Mouse (Mus musculus) limb, embryonic 14.5 days (tissue): ENCODE measurements around the gene Cdc37. TPM values are rescaled to one million over a fixed set of nuclear protein-coding genes. Genes with fewer than 3 reads are reported as not detected.
A peak's percentile ranks its signal among the peaks of the same experiment; 100 is the strongest.

ENCODE experiments used
- ATAC-seq: fragments of 200-750 bp; cut with Nextera tagmentation; 2 replicates; pipeline ENCODE4 v1.8.0; 2017; ENCODE audit warnings: low read depth, moderate number of reproducible peaks, moderate TSS enrichment; ENCODE audit not compliant: low FRiP score
- DNase-seq: peaks from one replicate; pipeline ENCODE4 v3.0.0-alpha.2; 2015; ENCODE audit warnings: low spot score
- H3K27ac ChIP-seq: fragments of 300-500 bp; sonication (generic); replicated peaks from 2 replicates; pipeline ENCODE4 v1.5.1; 2014; ENCODE audit warnings: low read depth, mild to moderate bottlenecking, low read length, moderate library complexity, mixed read lengths
- H3K27me3 ChIP-seq: fragments of 300-500 bp; sonication (generic); 2 replicates; pipeline ENCODE4 v1.6.1; 2014; ENCODE audit warnings: low read length, mixed read lengths; ENCODE audit not compliant: control insufficient read depth, insufficient read depth
- H3K36me3 ChIP-seq: fragments of 300-500 bp; sonication (generic); 2 replicates; pipeline ENCODE4 v1.6.1; 2014; ENCODE audit warnings: mild to moderate bottlenecking, low read length, moderate library complexity, mixed read lengths; ENCODE audit not compliant: control insufficient read depth, insufficient read depth
- H3K4me1 ChIP-seq: fragments of 300-500 bp; sonication (generic); 2 replicates; pipeline ENCODE4 v1.6.1; 2014; ENCODE audit warnings: antibody characterized with exemption, low read length, mixed read lengths; ENCODE audit not compliant: control insufficient read depth, insufficient read depth
- H3K4me2 ChIP-seq: fragments of 300-500 bp; sonication (generic); replicated peaks from 2 replicates; pipeline ENCODE4 v1.6.1; 2014; ENCODE audit warnings: low read depth, mild to moderate bottlenecking, low read length, moderate library complexity; ENCODE audit not compliant: severe bottlenecking
- H3K4me3 ChIP-seq: fragments of 300-500 bp; sonication (generic); replicated peaks from 2 replicates; pipeline ENCODE4 v1.5.1; 2014; ENCODE audit warnings: low read length
- H3K9ac ChIP-seq: fragments of 300-500 bp; sonication (generic); 2 replicates; pipeline ENCODE4 v1.6.1; 2014; ENCODE audit warnings: mild to moderate bottlenecking, low read depth, low read length, moderate library complexity; ENCODE audit not compliant: severe bottlenecking
- H3K9me3 ChIP-seq: fragments of 300-500 bp; sonication (generic); 2 replicates; pipeline ENCODE4 v1.6.1; 2016; ENCODE audit warnings: low read length; ENCODE audit not compliant: control insufficient read depth
- POLR2A ChIP-seq: fragments of 200-500 bp; IDR thresholded peaks from 2 replicates; pipeline ENCODE4 v1.8.0; 2012; ENCODE audit warnings: inconsistent platforms, mild to moderate bottlenecking, moderate library complexity, borderline replicate concordance; ENCODE audit not compliant: insufficient read depth, insufficient read length; ENCODE audit errors: extremely low read depth
- WGBS: fragments of 180-500 bp; shearing (Covaris S2); extraction: QIAGEN DNeasy Blood & Tissue Kit; methylation state at CpG from one replicate; pipeline ENCODE4 v1.1.7; 2014; 5-methylcytosine and 5-hydroxymethylcytosine counted together
- polyA plus RNA-seq, 2 experiments: library from polyadenylated mRNA; depleted of rRNA in 1 of 2; stranded (reverse) in 1 of 2; unstranded in 1 of 2; fragments of >200 nt; fragmentation: Nextera tagmentation in 1 of 2; extraction: Ambion mirVana in 1 of 2; gene quantifications; 2 replicates each; pipeline versions ENCODE4 v1.2.1 to v1.2.3; 2012 to 2014

Cdc37 gene
- polyA plus RNA-seq, 2 experiments = 257 to 292 TPM

DNA sequence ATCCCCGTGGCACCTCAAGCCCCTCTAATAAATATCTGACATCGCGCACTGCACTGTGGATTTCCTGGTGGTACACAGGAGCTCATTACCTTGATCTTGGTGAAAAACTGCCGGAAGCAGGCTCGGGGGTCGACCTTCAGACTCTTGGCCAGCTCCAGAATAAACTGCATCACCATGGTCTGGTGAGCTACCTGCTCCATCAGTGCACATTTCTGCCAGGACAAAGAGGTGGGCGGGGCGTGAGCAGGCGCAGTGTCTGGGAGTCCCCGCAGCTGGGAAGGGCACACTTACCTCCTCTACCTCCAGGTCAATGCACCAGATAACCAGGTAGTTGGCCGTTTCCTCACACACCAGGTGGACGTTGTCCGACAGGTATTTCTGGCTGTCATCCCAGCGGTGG lies 7.9 kb downstream of the Cdc37 start:
- 88% methylated on average over 14 of the region's 14 CpGs for WGBS
- ATAC-seq (no peak), DNase-seq (no peak)
- Histone ChIP-seq H3K4me1 (peaks cover 4% of the 10 kb centered on the region), H3K9me3 (no peaks in the 10 kb centered on the region), H3K9ac (no peak overlapping the region), H3K27me3 (no peaks in the 10 kb centered on the region), H3K36me3 (peaks cover 95% of the 10 kb centered on the region), H3K4me2 (no peak overlapping the region), H3K27ac (no peak overlapping the region), H3K4me3 (no peak overlapping the region)
- no peak for TF ChIP-seq POLR2A

GRCm38 (mm10) chr9:21138386-21138785 lies 11.4 kb downstream of the Cdc37 start:
- TF ChIP-seq POLR2A = no peak
- no peak overlapping the region for H3K27ac ChIP-seq
- no peak for DNase-seq
- H3K36me3 ChIP-seq = peaks cover 61% of the 10 kb centered on the region
- H3K9me3 ChIP-seq = no peaks in the 10 kb centered on the region
- 88% methylated on average over 4 of the region's 4 CpGs for WGBS
- H3K4me2 ChIP-seq = no peak overlapping the region
- H3K27me3 ChIP-seq = no peaks in the 10 kb centered on the region
- H3K4me1 ChIP-seq = no peaks in the 10 kb centered on the region
- H3K4me3 ChIP-seq = no peak overlapping the region
- no peak; the same call in 1 of the 2 replicates for ATAC-seq
- H3K9ac ChIP-seq = no peak overlapping the region

DNA sequence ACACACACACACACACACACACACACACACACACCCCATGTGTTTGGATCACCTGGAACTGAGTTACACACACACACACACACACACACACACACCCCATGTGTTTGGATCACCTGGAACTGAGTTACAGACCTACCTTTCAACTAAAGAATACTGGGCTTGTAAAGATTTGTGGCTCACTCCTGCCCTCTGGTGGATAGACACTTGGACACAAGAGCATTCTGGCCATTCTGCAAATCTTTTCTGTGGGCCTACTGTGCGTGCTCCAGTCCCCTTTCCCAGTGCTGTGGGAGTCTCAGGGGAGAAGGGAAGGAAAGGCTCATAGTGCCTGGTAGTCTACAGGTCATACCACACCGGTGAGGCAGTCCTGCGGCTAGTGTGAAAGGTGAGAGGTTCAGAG lies 12.6 kb downstream of the Cdc37 start:
- Histone ChIP-seq H3K4me1 (no peaks in the 10 kb centered on the region), H3K4me2 (no peak overlapping the region), H3K9me3 (no peaks in the 10 kb centered on the region), H3K27ac (no peak overlapping the region), H3K4me3 (no peak overlapping the region), H3K27me3 (no peaks in the 10 kb centered on the region), H3K9ac (no peak overlapping the region), H3K36me3 (peaks cover 49% of the 10 kb centered on the region)
- 59% methylated on average over 3 of the region's 3 CpGs for WGBS
- peak; percentile 10; the same call in 1 of the 2 replicates for ATAC-seq
- DNase-seq = peak; percentile 63
- TF ChIP-seq POLR2A = no peak

DNA sequence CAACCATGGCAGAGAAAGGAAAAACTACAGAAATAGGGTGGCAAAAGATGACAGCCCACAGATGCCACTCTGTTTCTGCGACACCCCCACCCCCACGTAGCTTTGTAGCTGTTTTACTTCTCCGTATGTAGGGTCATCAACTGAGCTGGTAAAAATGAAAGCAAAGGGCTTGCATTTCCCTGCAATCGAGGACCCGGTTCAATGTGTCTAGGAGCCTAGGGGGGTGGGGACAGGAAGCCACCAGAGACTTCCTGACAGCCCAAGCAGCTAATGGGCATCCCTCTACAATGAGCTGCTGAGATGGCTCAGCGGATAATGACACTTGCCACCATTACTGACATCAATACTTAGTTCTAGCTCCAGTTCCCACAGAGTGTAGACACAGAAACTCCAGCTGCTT lies 13.4 kb downstream of the Cdc37 start:
- no peak overlapping the region for H3K9ac ChIP-seq
- no peak for DNase-seq
- no peaks in the 10 kb centered on the region for H3K27me3 ChIP-seq
- no peaks in the 10 kb centered on the region for H3K9me3 ChIP-seq
- H3K27ac ChIP-seq = no peak overlapping the region
- H3K4me3 ChIP-seq = no peak overlapping the region
- TF ChIP-seq POLR2A = no peak
- WGBS = 81% methylated on average over 6 of the region's 6 CpGs
- peaks cover 41% of the 10 kb centered on the region for H3K36me3 ChIP-seq
- ATAC-seq = no peak
- no peak overlapping the region for H3K4me2 ChIP-seq
- H3K4me1 ChIP-seq = no peaks in the 10 kb centered on the region

GRCm38 (mm10) chr9:21135941-21136381 lies 13.8 kb downstream of the Cdc37 start:
- H3K9ac ChIP-seq = no peak overlapping the region
- H3K9me3 ChIP-seq = no peaks in the 10 kb centered on the region
- H3K36me3 ChIP-seq = peaks cover 37% of the 10 kb centered on the region
- H3K4me3 ChIP-seq = no peak overlapping the region
- 79% methylated on average over 1 of the region's 1 CpGs for WGBS
- H3K4me1 ChIP-seq = no peaks in the 10 kb centered on the region
- DNase-seq (no peak), ATAC-seq (no peak)
- H3K27ac ChIP-seq = no peak overlapping the region
- no peak for TF ChIP-seq POLR2A
- no peaks in the 10 kb centered on the region for H3K27me3 ChIP-seq
- no peak overlapping the region for H3K4me2 ChIP-seq
